Mouse (Mus musculus): ENCODE measurements around the gene Steap1.

GRCm38 (mm10) chr5:5722217-5722616 is 26.9 kb downstream of the Steap1 start:
- TF ChIP-seq CTCF (IDR thresholded peaks at IDR 0.05; ENCODE audit: extremely low read depth, insufficient read length, insufficient replicate concordance, low read depth, low read length) (no peak), POLR2A (IDR thresholded peaks at IDR 0.05; ENCODE audit: low read depth, low read length) (no peak)
